ENCODE assay signal across 12 mouse cellular contexts in the genomic region with DNA sequence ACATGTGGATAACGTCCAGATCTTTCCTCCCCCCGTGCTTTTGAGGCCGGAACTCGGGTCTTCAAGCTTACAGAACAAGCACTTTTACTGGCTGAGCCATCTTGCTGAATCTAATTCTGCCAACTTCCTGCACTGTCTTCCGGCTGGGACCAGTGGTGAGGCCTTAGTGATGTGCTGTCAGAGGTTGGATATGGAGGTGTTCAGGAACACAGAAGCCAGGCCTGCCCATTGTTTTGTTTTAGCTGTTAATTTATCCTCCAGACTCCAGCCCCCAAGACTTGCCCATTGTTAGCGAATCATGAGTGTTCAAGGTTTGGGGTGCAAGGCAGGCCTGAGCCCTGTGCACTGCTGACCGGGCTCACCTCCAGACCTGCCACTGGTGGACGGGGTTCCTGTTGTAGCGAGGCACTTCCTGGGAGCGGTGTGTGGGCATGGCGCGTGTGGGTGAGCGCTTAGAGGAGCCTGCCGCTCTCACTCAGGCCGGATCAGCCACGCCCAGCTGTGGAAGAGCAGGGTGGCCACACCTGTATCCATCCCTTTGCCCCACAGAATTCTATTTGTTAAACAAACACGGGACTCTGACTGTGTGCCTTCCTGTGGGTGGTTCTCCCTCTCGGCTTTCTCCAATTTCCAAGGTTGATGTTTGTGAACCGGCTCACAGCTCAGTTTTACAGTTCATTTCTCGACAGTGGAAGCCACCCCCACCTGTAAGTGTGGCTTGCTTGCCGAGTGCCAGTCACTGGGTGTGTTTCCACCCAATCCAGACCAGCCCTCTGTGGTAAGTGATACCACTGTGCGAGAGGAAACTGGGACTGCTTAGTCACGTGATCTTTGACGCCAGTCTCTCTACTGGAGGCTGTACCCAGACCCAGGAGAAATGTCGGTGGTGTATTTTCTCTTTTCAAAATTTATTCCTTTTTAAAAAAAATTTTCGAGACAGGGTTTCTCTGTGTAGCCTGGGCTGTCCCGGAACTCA. TPM values are rescaled to one million over a fixed set of nuclear protein-coding genes. Genes with fewer than 3 reads are reported as not detected.
DNase-seq lines count a peak whose midpoint lies in the region; ATAC-seq lines count a peak whose summit lies in the region.
"Had no signal": no experiment of that assay in that cellular context is flagged by ENCODE, and none has a peak within 500 bp of the region (broad histone marks: within the 10 kb centered on the region; RNA-seq: fewer than 3 reads in every experiment).

No protein-coding gene starts in this region.

- WGBS in kidney, embryonic 14.5 days: 77% methylated on average over 27 of the region's 27 CpGs
- WGBS in hindbrain, embryonic 10.5 days: 86% methylated on average over 27 of the region's 27 CpGs
- WGBS in heart, embryonic 12.5 days: 81% methylated on average over 27 of the region's 27 CpGs

- H3K4me2 ChIP-seq in kidney, embryonic 14.5 days (replicated peaks; ENCODE audit: low read depth, low read length): no peak overlapping the region
- H3K4me2 ChIP-seq in heart, embryonic 12.5 days: no peak overlapping the region
- H3K4me2 ChIP-seq: forebrain, embryonic 15.5 days; heart, embryonic 13.5 days; hindbrain, embryonic 13.5 days had no signal

- H3K4me1 ChIP-seq in kidney, embryonic 14.5 days (ENCODE audit: control insufficient read depth, insufficient read depth, low read length): peaks cover 15% of the 10 kb centered on the region
- peaks cover 33% of the 10 kb centered on the region for H3K4me1 ChIP-seq in megakaryocyte, embryonic 14.5 days
- H3K4me1 ChIP-seq in hindbrain, embryonic 10.5 days (replicated peaks): 0 out of 2 replicates have a peak, but pooled peaks cover 7% of the 10 kb centered on the region
- H3K4me1 ChIP-seq in heart, embryonic 12.5 days (replicated peaks): peaks cover 11% of the 10 kb centered on the region

- H3K9me3 ChIP-seq in kidney, embryonic 14.5 days (ENCODE audit: control insufficient read depth, low read length): no peaks in the 10 kb centered on the region
- peaks cover 7% of the 10 kb centered on the region for H3K9me3 ChIP-seq in megakaryocyte, embryonic 14.5 days
- peaks cover 6% of the 10 kb centered on the region; the same call in 1 of the 2 replicates for H3K9me3 ChIP-seq in hindbrain, embryonic 10.5 days
- H3K9me3 ChIP-seq in heart, embryonic 12.5 days (replicated peaks): peaks cover 5% of the 10 kb centered on the region
- H3K9me3 ChIP-seq: forebrain, embryonic 15.5 days; hindbrain, embryonic 13.5 days had no signal

- H3K27me3 ChIP-seq in kidney, embryonic 14.5 days (ENCODE audit: control insufficient read depth, insufficient read depth, low read length): no peaks in the 10 kb centered on the region
- H3K27me3 ChIP-seq in megakaryocyte, embryonic 14.5 days (replicated peaks): peaks cover 50% of the 10 kb centered on the region
- H3K27me3 ChIP-seq in hindbrain, embryonic 10.5 days (ENCODE audit: insufficient read depth, poor library complexity, severe bottlenecking): no peaks in the 10 kb centered on the region
- no peaks in the 10 kb centered on the region for H3K27me3 ChIP-seq in heart, embryonic 12.5 days (replicated peaks)
- H3K27me3 ChIP-seq: forebrain, embryonic 15.5 days; heart, embryonic 13.5 days; hindbrain, embryonic 13.5 days had no signal

- no peaks in the 10 kb centered on the region for H3K36me3 ChIP-seq in kidney, embryonic 14.5 days (ENCODE audit: control insufficient read depth, insufficient read depth, low read length)
- no peaks in the 10 kb centered on the region for H3K36me3 ChIP-seq in megakaryocyte, embryonic 14.5 days (replicated peaks; ENCODE audit: low read length)
- peaks cover 18% of the 10 kb centered on the region for H3K36me3 ChIP-seq in hindbrain, embryonic 10.5 days
- no peaks in the 10 kb centered on the region for H3K36me3 ChIP-seq in heart, embryonic 12.5 days
- H3K36me3 ChIP-seq: forebrain, embryonic 15.5 days; heart, embryonic 13.5 days had no signal

- no peak overlapping the region for H3K27ac ChIP-seq in kidney, embryonic 14.5 days (ENCODE audit: low read depth, low read length)
- H3K27ac ChIP-seq in hindbrain, embryonic 10.5 days: no peak overlapping the region
- no peak overlapping the region for H3K27ac ChIP-seq in heart, embryonic 12.5 days (ENCODE audit: poor library complexity, severe bottlenecking)
- H3K27ac ChIP-seq: forebrain, embryonic 15.5 days; heart, embryonic 13.5 days; hindbrain, embryonic 13.5 days had no signal

- ATAC-seq in kidney, embryonic 14.5 days (ENCODE audit: low FRiP score, low TSS enrichment): peak; percentile 55; the same call in 1 of the 2 replicates
- peak; percentile 45 for ATAC-seq in CD4-positive, CD25-positive, alpha-beta regulatory T cell, adult 4 months
- ATAC-seq in heart, embryonic 12.5 days (ENCODE audit: insufficient number of reproducible peaks, low FRiP score): no peak
- ATAC-seq: forebrain, embryonic 15.5 days had no signal

- H3K4me3 ChIP-seq in kidney, embryonic 14.5 days (ENCODE audit: low read length): no peak overlapping the region
- peak overlapping the region; percentile 2 for H3K4me3 ChIP-seq in megakaryocyte, embryonic 14.5 days (replicated peaks)
- no peak overlapping the region for H3K4me3 ChIP-seq in hindbrain, embryonic 10.5 days
- no peak overlapping the region for H3K4me3 ChIP-seq in heart, embryonic 12.5 days
- H3K4me3 ChIP-seq: forebrain, embryonic 15.5 days; heart, embryonic 13.5 days; hindbrain, embryonic 13.5 days had no signal

- no peak for DNase-seq in kidney, adult 8-10 months
- DNase-seq in induced T-regulatory cell, adult 2 months (ENCODE audit: low read depth): peak; percentile 36
- no peak for DNase-seq in cerebellum, adult 18-20 months
- DNase-seq in hindbrain, embryonic 10.5 days (ENCODE audit: low spot score): no peak
- DNase-seq: cerebellum, postnatal 14 days had no signal

- H3K9ac ChIP-seq in kidney, embryonic 14.5 days (ENCODE audit: low read depth, low read length): no peak overlapping the region
- no peak overlapping the region for H3K9ac ChIP-seq in heart, embryonic 12.5 days
- H3K9ac ChIP-seq: forebrain, embryonic 15.5 days; heart, embryonic 13.5 days; hindbrain, embryonic 13.5 days had no signal

RNA-seq across cellular contexts. Expression of a gene that starts 8.8 kb away (rescaled TPM):
- polyA plus RNA-seq in kidney, embryonic 14.5 days (2014; fragmentation: Nextera tagmentation; extraction: Ambion mirVana): 2.2 and 3.9 TPM in 2 replicates
- not detected for polyA plus RNA-seq in CD4-positive, CD25-positive, alpha-beta regulatory T cell, adult 4 months (2017; shearing (Covaris generic))
- 0.47 TPM in 1 of 2 replicates, not detected in the other for polyA plus RNA-seq in megakaryocyte, embryonic 14.5 days (2012; ENCODE audit: insufficient read depth, low replicate concordance)
- 10.8 and 19.5 TPM in 2 replicates for polyA plus RNA-seq in hindbrain, embryonic 10.5 days (2016; fragmentation: Nextera tagmentation; extraction: Ambion mirVana)
- polyA plus RNA-seq in heart, embryonic 12.5 days (2016; fragmentation: Nextera tagmentation; extraction: Ambion mirVana): 2.8 and 3.4 TPM in 2 replicates

RNA-seq across cellular contexts. Expression of a gene that starts 23.0 kb away (rescaled TPM):
- 48.7 and 49.9 TPM in 2 replicates for polyA plus RNA-seq in kidney, embryonic 14.5 days (2014; fragmentation: Nextera tagmentation; extraction: Ambion mirVana)
- polyA plus RNA-seq in CD4-positive, CD25-positive, alpha-beta regulatory T cell, adult 4 months (2017; shearing (Covaris generic)): 1 to 10 TPM; 5.9 to 7.9 TPM
- 16.5 and 24.3 TPM in 2 replicates for polyA plus RNA-seq in megakaryocyte, embryonic 14.5 days (2012; ENCODE audit: insufficient read depth, low replicate concordance)
- polyA plus RNA-seq in hindbrain, embryonic 10.5 days (2016; fragmentation: Nextera tagmentation; extraction: Ambion mirVana): 35.3 and 40.9 TPM in 2 replicates
- 23.0 and 23.6 TPM in 2 replicates for polyA plus RNA-seq in heart, embryonic 12.5 days (2016; fragmentation: Nextera tagmentation; extraction: Ambion mirVana)

RNA-seq across cellular contexts. Expression of a gene that starts 32.2 kb away (rescaled TPM):
- 115 and 157 TPM in 2 replicates for polyA plus RNA-seq in kidney, embryonic 14.5 days (2014; fragmentation: Nextera tagmentation; extraction: Ambion mirVana)
- polyA plus RNA-seq in CD4-positive, CD25-positive, alpha-beta regulatory T cell, adult 4 months (2017; shearing (Covaris generic)): 10 to 100 TPM; 83.1 to 91.9 TPM
- polyA plus RNA-seq in megakaryocyte, embryonic 14.5 days (2012; ENCODE audit: insufficient read depth, low replicate concordance): 41.1 and 108 TPM in 2 replicates
- 159 and 169 TPM in 2 replicates for polyA plus RNA-seq in hindbrain, embryonic 10.5 days (2016; fragmentation: Nextera tagmentation; extraction: Ambion mirVana)
- 172 TPM in 2 replicates for polyA plus RNA-seq in heart, embryonic 12.5 days (2016; fragmentation: Nextera tagmentation; extraction: Ambion mirVana)
